Mouse (Mus musculus) liver, adult 2 months (tissue): ENCODE measurements around the gene Samd14.
A peak's percentile ranks its signal among the peaks of the same experiment; 100 is the strongest.

ENCODE experiments used
- CTCF ChIP-seq: fragments of 200-500 bp; IDR thresholded peaks from 2 replicates; pipeline ENCODE4 v1.5.1; 2011; ENCODE audit warnings: low read depth, low read length, control low read depth
- POLR2A ChIP-seq: fragments of 200-500 bp; IDR thresholded peaks from 2 replicates; pipeline ENCODE4 v1.6.1; 2011; ENCODE audit warnings: low read length, control low read depth; ENCODE audit not compliant: insufficient read depth; ENCODE audit errors: extremely low read depth

DNA sequence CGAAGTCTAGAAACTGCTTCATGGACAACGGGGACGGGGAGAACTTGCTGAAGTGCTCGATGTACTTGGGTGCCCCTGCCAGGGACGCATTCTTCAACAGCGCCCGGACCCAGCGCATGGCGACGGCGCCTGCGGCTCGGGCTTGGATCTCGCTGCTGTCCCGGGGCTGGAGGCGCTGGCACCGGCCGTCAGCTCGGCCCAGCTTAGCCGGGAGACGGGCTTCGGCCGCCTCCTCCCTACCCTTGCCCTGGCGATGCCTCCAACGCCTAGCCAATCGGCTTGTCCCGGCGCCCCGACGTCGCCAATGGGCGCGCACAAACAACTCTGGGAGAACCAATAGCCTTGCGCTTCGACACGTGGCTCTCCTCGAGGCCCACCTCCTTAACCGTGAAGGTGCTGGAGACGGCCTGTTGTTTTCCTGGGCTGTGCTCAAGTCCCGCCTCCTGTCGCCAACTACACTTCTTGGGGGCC is 31.5 kb downstream of the Samd14 start, which contains the start of gene Pdk2:
- TF ChIP-seq POLR2A = peak; percentile 98
- no peak for TF ChIP-seq CTCF
